Mouse (Mus musculus): ENCODE results near the gene Gimap5. TPM values are rescaled to one million over a fixed set of nuclear protein-coding genes. Genes with fewer than 3 reads are reported as not detected.

Gimap5 gene
- polyA plus RNA-seq, 1 experiment from 2014 or later: 2.3 TPM

DNA sequence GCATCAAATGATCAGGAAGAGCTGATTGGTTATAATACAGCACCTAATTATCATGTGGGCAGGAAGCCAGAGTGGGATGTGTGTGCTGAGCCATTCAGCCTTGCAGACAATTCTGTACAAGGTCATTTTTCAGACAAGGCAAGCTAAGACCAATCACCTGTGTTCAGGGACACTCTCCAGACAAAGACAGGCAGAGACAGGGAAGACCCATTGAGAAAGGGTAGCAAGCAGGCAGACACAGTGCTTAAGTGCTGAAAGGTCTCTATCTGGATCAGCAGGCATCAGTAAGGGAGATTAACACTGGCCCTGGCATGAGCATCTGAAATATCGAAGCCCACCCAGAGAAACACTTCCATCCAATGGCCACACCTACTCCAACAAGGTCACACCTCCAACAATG, 38.4 kb downstream of the Gimap5 start:
- H3K4me1 ChIP-seq: no peaks in the 10 kb centered on the region
- H3K9me3 ChIP-seq: no peaks in the 10 kb centered on the region; the same call in 1 of the 2 replicates
- H3K9ac ChIP-seq: no peak overlapping the region
- H3K4me3 ChIP-seq: no peak overlapping the region
- H3K27me3 ChIP-seq: no peaks in the 10 kb centered on the region
- WGBS: 89% methylated on average over 1 of the region's 1 CpGs
- no peak overlapping the region for H3K27ac ChIP-seq
- H3K4me2 ChIP-seq: no peak overlapping the region
- H3K36me3 ChIP-seq: no peaks in the 10 kb centered on the region
- ATAC-seq (ENCODE audit: insufficient number of reproducible peaks, insufficient read depth, low FRiP score, low TSS enrichment, low read depth): no peak

DNA sequence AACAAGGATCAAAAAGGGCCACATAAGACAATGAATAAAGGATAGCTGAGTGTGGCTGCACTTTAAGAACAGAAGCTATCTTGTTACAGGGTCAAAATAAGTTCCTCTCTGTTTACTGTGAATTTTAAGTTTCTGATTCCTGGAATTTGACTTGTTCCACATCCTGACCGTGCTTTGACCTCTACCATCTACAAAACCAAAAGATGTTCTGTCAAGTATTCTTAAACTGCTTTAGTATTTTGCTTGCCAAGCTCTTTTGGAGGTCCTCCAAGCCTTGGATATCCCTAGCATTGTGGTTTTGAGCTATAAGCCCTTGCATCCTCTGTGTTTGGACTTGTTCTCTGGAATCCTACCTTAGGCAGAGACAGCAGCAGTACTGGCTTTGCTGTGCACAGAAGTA, 39.2 kb downstream of the Gimap5 start:
- whole genome bisulfite sequencing: 69% methylated on average over 1 of the region's 1 CpGs
- no peaks in the 10 kb centered on the region for H3K36me3 ChIP-seq
- no peak overlapping the region for H3K4me3 ChIP-seq
- H3K9ac ChIP-seq: no peak overlapping the region
- no peak overlapping the region for H3K4me2 ChIP-seq
- no peak for ATAC-seq (ENCODE audit: insufficient number of reproducible peaks, insufficient read depth, low FRiP score, low TSS enrichment, low read depth)
- H3K4me1 ChIP-seq: no peaks in the 10 kb centered on the region
- H3K27me3 ChIP-seq: no peaks in the 10 kb centered on the region
- H3K27ac ChIP-seq: no peak overlapping the region
- H3K9me3 ChIP-seq: no peaks in the 10 kb centered on the region

DNA sequence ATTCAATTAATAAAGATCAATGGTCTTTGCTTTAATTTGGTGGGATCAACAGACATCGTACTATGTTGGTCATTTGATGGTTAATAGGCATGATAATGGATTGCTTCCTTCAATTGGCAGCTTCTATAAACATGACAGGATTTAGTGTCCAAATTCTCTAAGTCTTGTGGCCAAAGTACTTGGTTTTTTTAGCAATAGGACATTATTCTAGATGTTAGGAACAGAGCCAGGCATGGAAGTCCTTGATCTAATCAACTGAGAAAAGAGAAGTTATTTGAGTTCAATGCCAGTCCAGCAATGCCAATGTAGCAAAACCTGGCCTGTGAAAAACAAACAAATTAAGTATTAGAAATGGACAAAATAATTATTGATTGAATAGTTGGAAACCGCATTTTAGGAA, 39.6 kb downstream of the Gimap5 start:
- Histone ChIP-seq H3K9me3 (no peaks in the 10 kb centered on the region), H3K4me3 (no peak overlapping the region), H3K4me2 (no peak overlapping the region), H3K27me3 (no peaks in the 10 kb centered on the region), H3K27ac (no peak overlapping the region), H3K36me3 (no peaks in the 10 kb centered on the region), H3K9ac (no peak overlapping the region), H3K4me1 (no peaks in the 10 kb centered on the region)
- 73% methylated on average over 2 of the region's 2 CpGs for WGBS
- no peak for ATAC-seq (ENCODE audit: insufficient number of reproducible peaks, insufficient read depth, low FRiP score, low TSS enrichment, low read depth)

DNA sequence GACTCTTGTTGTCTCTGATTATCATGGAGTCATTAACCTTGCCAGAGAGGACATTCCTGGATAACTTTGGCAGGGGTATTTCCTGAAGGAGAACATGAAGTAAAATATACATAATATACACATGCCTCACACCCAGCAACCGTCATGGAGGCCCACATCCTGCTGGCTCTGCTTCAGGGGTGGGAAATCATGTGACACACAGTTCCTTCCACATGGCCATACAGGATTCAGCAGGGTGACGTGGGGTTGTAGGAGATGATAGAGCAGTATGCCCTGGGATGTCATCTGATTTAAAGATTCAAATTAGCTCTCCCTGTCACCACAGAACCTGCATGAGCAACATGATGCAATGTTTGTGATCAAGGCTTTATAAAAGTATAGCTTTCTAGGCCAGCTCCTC, 41.9 kb downstream of the Gimap5 start:
- no peaks in the 10 kb centered on the region for H3K36me3 ChIP-seq
- H3K4me1 ChIP-seq: no peaks in the 10 kb centered on the region
- no peak overlapping the region for H3K27ac ChIP-seq
- H3K4me2 ChIP-seq: no peak overlapping the region
- no peaks in the 10 kb centered on the region for H3K9me3 ChIP-seq
- H3K4me3 ChIP-seq: no peak overlapping the region
- 73% methylated on average over 2 of the region's 2 CpGs for WGBS
- no peak overlapping the region for H3K9ac ChIP-seq
- no peaks in the 10 kb centered on the region for H3K27me3 ChIP-seq
- no peak for ATAC-seq (ENCODE audit: insufficient number of reproducible peaks, insufficient read depth, low FRiP score, low TSS enrichment, low read depth)

DNA sequence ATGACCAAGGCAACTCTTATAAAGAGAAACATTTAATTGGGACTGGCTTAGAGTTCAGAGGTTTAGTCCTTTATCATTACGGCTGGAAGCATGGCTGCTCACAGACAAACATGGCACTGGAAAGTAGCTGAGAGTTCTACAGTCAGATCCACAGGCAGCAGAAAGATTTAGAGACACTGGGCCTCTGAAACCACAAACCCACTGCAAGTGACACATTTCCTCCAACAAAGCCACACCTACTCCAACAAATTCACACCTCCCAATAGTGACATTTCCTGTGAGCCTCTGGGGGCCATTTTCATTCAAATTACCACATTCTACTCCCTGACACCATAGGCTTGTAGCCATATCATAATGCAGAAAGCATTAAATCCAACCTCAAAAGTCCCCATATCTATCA, 55.9 kb downstream of the Gimap5 start:
- Histone ChIP-seq H3K36me3 (no peaks in the 10 kb centered on the region), H3K9ac (no peak overlapping the region), H3K4me1 (no peaks in the 10 kb centered on the region), H3K27me3 (no peaks in the 10 kb centered on the region), H3K4me2 (no peak overlapping the region), H3K9me3 (no peaks in the 10 kb centered on the region; the same call in 1 of the 2 replicates), H3K4me3 (no peak overlapping the region), H3K27ac (no peak overlapping the region)
- no peak for ATAC-seq (ENCODE audit: insufficient number of reproducible peaks, insufficient read depth, low FRiP score, low TSS enrichment, low read depth)
- 87% methylated on average over 1 of the region's 1 CpGs for WGBS

DNA sequence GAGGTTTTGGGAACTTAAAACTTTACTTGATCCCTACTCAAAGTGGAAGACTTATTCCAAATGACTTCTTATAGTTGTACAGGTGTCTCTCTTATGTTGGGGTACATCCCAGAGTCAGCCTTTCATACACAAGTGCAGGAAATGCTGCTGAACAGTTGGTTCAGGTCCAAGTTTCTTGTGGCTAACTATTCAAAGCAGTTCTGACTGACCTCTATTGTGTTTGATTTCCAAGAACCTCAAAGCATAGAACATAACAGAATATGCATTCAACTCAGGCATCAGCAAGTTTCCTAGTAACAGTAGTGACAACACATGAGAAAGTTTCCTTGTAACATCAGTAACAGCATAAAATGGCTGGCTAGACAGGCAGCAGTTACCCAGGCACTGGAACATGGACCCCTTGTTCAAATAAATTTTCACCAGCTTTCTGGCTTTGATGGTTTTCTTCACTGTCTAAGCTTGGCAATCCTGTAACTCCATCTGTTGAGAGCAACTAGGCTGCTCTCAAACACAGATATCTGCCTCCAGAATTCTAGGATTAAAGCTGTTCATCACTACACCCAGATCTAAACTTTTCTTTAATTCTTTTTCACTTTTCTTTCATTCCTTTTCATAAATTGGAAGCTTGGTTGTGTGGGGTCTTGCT, 57.5 kb downstream of the Gimap5 start:
- Histone ChIP-seq H3K9me3 (no peaks in the 10 kb centered on the region; the same call in 1 of the 2 replicates), H3K4me3 (no peak overlapping the region), H3K27me3 (no peaks in the 10 kb centered on the region), H3K4me1 (no peaks in the 10 kb centered on the region), H3K9ac (no peak overlapping the region), H3K36me3 (no peaks in the 10 kb centered on the region), H3K27ac (no peak overlapping the region), H3K4me2 (no peak overlapping the region)
- ATAC-seq (ENCODE audit: insufficient number of reproducible peaks, insufficient read depth, low FRiP score, low TSS enrichment, low read depth): no peak

Other genes starting within 250 kb of the Gimap5 start
- 13.4 and 13.9 TPM in 2 replicates for gene Atp6v0e2, start 208.6 kb upstream of the Gimap5 start, polyA plus RNA-seq (2015; fragmentation: Nextera tagmentation; extraction: Ambion mirVana)
- 10.5 and 10.8 TPM in 2 replicates for gene Lrrc61, start 191.4 kb upstream of the Gimap5 start, polyA plus RNA-seq (2015; fragmentation: Nextera tagmentation; extraction: Ambion mirVana)
- 4.5 and 5.5 TPM in 2 replicates for gene Rarres2, start 173.4 kb upstream of the Gimap5 start, polyA plus RNA-seq (2015; fragmentation: Nextera tagmentation; extraction: Ambion mirVana)
- not detected in 2 replicates for gene Gm45021, start 156.6 kb upstream of the Gimap5 start, polyA plus RNA-seq (2015; fragmentation: Nextera tagmentation; extraction: Ambion mirVana)
- gene Repin1, start 152.3 kb upstream of the Gimap5 start, polyA plus RNA-seq (2015; fragmentation: Nextera tagmentation; extraction: Ambion mirVana): 23.0 and 24.2 TPM in 2 replicates
- 1.2 TPM in 1 of 2 replicates, not detected in the other for gene Gm44965, start 152.3 kb upstream of the Gimap5 start, polyA plus RNA-seq (2015; fragmentation: Nextera tagmentation; extraction: Ambion mirVana)
- gene Zfp775, start 144.1 kb upstream of the Gimap5 start, polyA plus RNA-seq (2015; fragmentation: Nextera tagmentation; extraction: Ambion mirVana): 5.4 and 9.8 TPM in 2 replicates
- gene AI854703, start 119.4 kb upstream of the Gimap5 start, polyA plus RNA-seq (2015; fragmentation: Nextera tagmentation; extraction: Ambion mirVana): 1.3 and 1.5 TPM in 2 replicates
- gene Gimap8, start 99.0 kb upstream of the Gimap5 start, polyA plus RNA-seq (2015; fragmentation: Nextera tagmentation; extraction: Ambion mirVana): 0.46 and 0.98 TPM in 2 replicates
- gene Gimap9, start 70.1 kb upstream of the Gimap5 start, polyA plus RNA-seq (2015; fragmentation: Nextera tagmentation; extraction: Ambion mirVana): 13.6 and 17.1 TPM in 2 replicates
- 10.9 and 11.4 TPM in 2 replicates for gene Gimap4, start 61.6 kb upstream of the Gimap5 start, polyA plus RNA-seq (2015; fragmentation: Nextera tagmentation; extraction: Ambion mirVana)
- 15.5 and 20.3 TPM in 2 replicates for gene Gimap6, start 38.0 kb upstream of the Gimap5 start, polyA plus RNA-seq (2015; fragmentation: Nextera tagmentation; extraction: Ambion mirVana)
- gene Gm28053, start 27.6 kb upstream of the Gimap5 start, polyA plus RNA-seq (2015; fragmentation: Nextera tagmentation; extraction: Ambion mirVana): 1.4 and 1.6 TPM in 2 replicates
- gene Gimap7, start 27.6 kb upstream of the Gimap5 start, polyA plus RNA-seq (2015; fragmentation: Nextera tagmentation; extraction: Ambion mirVana): not detected in 2 replicates
- 8.0 and 9.0 TPM in 2 replicates for gene Gimap1, start 7.1 kb upstream of the Gimap5 start, polyA plus RNA-seq (2015; fragmentation: Nextera tagmentation; extraction: Ambion mirVana)
- not detected in 2 replicates for gene Gimap3, start 24.7 kb downstream of the Gimap5 start, polyA plus RNA-seq (2015; fragmentation: Nextera tagmentation; extraction: Ambion mirVana)
- gene Tmem176a, start 94.7 kb downstream of the Gimap5 start, polyA plus RNA-seq (2015; fragmentation: Nextera tagmentation; extraction: Ambion mirVana): 49.3 and 51.9 TPM in 2 replicates
- 171 and 177 TPM in 2 replicates for gene Tmem176b, start 95.3 kb downstream of the Gimap5 start, polyA plus RNA-seq (2015; fragmentation: Nextera tagmentation; extraction: Ambion mirVana)
- 1.2 TPM in 1 of 2 replicates, not detected in the other for gene Aoc1, start 126.7 kb downstream of the Gimap5 start, polyA plus RNA-seq (2015; fragmentation: Nextera tagmentation; extraction: Ambion mirVana)
- not detected in 2 replicates for gene 1600015I10Rik, start 183.7 kb downstream of the Gimap5 start, polyA plus RNA-seq (2015; fragmentation: Nextera tagmentation; extraction: Ambion mirVana)
- not detected in 2 replicates for gene Doxl2, start 228.8 kb downstream of the Gimap5 start, polyA plus RNA-seq (2015; fragmentation: Nextera tagmentation; extraction: Ambion mirVana)
- not detected in 2 replicates for gene Svs1, start 240.7 kb downstream of the Gimap5 start, polyA plus RNA-seq (2015; fragmentation: Nextera tagmentation; extraction: Ambion mirVana)

All from embryonic facial prominence, embryonic 13.5 days (tissue).